Mouse (Mus musculus): ENCODE data around the gene Shank2. TPM values are rescaled to one million over a fixed set of nuclear protein-coding genes. Genes with fewer than 3 reads are reported as not detected.

Shank2 gene
- total and polyA plus RNA-seq, 3 experiments = not detected

GRCm38 (mm10) chr7:144469908-144470544 lies 468.3 kb downstream of the Shank2 start:
- peaks cover 0 to 4% of the 10 kb centered on the region in 2 experiments; a peak in 1 of 4 replicates for H3K36me3 ChIP-seq (ENCODE audit: control insufficient read depth in 1 of 2, insufficient read depth in 2 of 2, low read length in 2 of 2)
- no peaks in the 10 kb centered on the region for H3K9me3 ChIP-seq (replicated peaks; ENCODE audit: insufficient read depth, low read length)
- H3K9ac ChIP-seq (ENCODE audit: control insufficient read depth, low read depth, low read length, poor library complexity, severe bottlenecking) = peak overlapping the region; percentile 68
- H3K4me3 ChIP-seq (ENCODE audit: control insufficient read depth in 1 of 2, insufficient read depth in 1 of 2, low read depth in 2 of 2, low read length in 2 of 2) = peak overlapping the region; percentile 69 to 86
- DNase-seq (ENCODE audit: low read depth, low spot score) = peak; percentile 19
- peaks cover 22% of the 10 kb centered on the region for H3K79me2 ChIP-seq (ENCODE audit: control insufficient read depth, insufficient read depth, low read length, poor library complexity)
- H3K27me3 ChIP-seq (ENCODE audit: control insufficient read depth in 1 of 2, insufficient read depth in 2 of 2, low read length in 2 of 2) = no peaks in the 10 kb centered on the region
- TF ChIP-seq NRF1 (IDR thresholded peaks at IDR 0.05; ENCODE audit: insufficient read depth, low read depth, low read length, poor library complexity, severe bottlenecking) (no peak), TCF12 (IDR thresholded peaks at IDR 0.05; ENCODE audit: low read depth, low read length) (no peak), ETS1 (IDR thresholded peaks at IDR 0.05; ENCODE audit: low read depth, low read length) (no peak), MYC (IDR thresholded peaks at IDR 0.05; ENCODE audit: low read depth, low read length) (no peak)
- peak overlapping the region; percentile 47 for H3K27ac ChIP-seq (ENCODE audit: control insufficient read depth, low read depth, low read length)
- no peaks in the 10 kb centered on the region; a peak in 2 of 4 replicates for H3K4me1 ChIP-seq (ENCODE audit: control insufficient read depth in 1 of 2, insufficient read depth in 2 of 2, low read length in 2 of 2)

GRCm38 (mm10) chr7:144470545-144471059 lies 468.9 kb downstream of the Shank2 start, which contains the start of gene Cttn:
TSS of gene Cttn (minus strand) at chr7:144471009.
- Histone ChIP-seq H3K9ac (ENCODE audit: control insufficient read depth, low read depth, low read length, poor library complexity, severe bottlenecking) (peak within 1 kb of the TSS; percentile 68), H3K4me3 (ENCODE audit: control insufficient read depth in 1 of 2, insufficient read depth in 1 of 2, low read depth in 2 of 2, low read length in 2 of 2) (peak within 1 kb of the TSS; percentile 69 to 86), H3K27me3 (ENCODE audit: control insufficient read depth in 1 of 2, insufficient read depth in 2 of 2, low read length in 2 of 2) (no peaks in the 10 kb centered on the region), H3K36me3 (ENCODE audit: control insufficient read depth in 1 of 2, insufficient read depth in 2 of 2, low read length in 2 of 2) (peaks cover 0 to 4% of the 10 kb centered on the region in 2 experiments; a peak in 1 of 4 replicates), H3K27ac (ENCODE audit: control insufficient read depth, low read depth, low read length) (peak within 1 kb of the TSS; percentile 47), H3K79me2 (ENCODE audit: control insufficient read depth, insufficient read depth, low read length, poor library complexity) (peaks cover 22% of the 10 kb centered on the region), H3K4me1 (ENCODE audit: control insufficient read depth in 1 of 2, insufficient read depth in 2 of 2, low read length in 2 of 2) (no peaks in the 10 kb centered on the region; a peak in 2 of 4 replicates), H3K9me3 (replicated peaks; ENCODE audit: insufficient read depth, low read length) (no peaks in the 10 kb centered on the region)
- DNase-seq (ENCODE audit: low read depth, low spot score) = peak; percentile 87
- peak; percentile 57; the same call in 1 of the 2 replicates for TF ChIP-seq ZMIZ1 (IDR thresholded peaks at IDR 0.05; ENCODE audit: low read depth, low read length)
- no peak for TF ChIP-seq MAFK (IDR thresholded peaks at IDR 0.05; ENCODE audit: borderline replicate concordance, low read depth, low read length)
- TF ChIP-seq CTCF (IDR thresholded peaks at IDR 0.05 in 2 of 3, conservative IDR thresholded peaks at IDR 0.05 in 1 of 3; ENCODE audit: control insufficient read depth in 1 of 3, insufficient read depth in 1 of 3, low read depth in 2 of 3, low read length in 3 of 3, poor library complexity in 1 of 3, severe bottlenecking in 1 of 3) = no peak
- TF ChIP-seq RCOR1 (IDR thresholded peaks at IDR 0.05; ENCODE audit: low read depth, low read length) = no peak
- peak; percentile 36; the same call in 1 of the 2 replicates for TF ChIP-seq TBP (IDR thresholded peaks at IDR 0.05; ENCODE audit: low read depth, low read length)
- no peak for TF ChIP-seq E2F4 (IDR thresholded peaks at IDR 0.05; ENCODE audit: borderline replicate concordance, low read depth, low read length)
- peak; percentile 46 for TF ChIP-seq MXI1 (IDR thresholded peaks at IDR 0.05; ENCODE audit: low read depth, low read length)
- TF ChIP-seq NELFE (IDR thresholded peaks at IDR 0.05; ENCODE audit: low read depth, low read length) = peak; percentile 74
- TF ChIP-seq ELF1 (IDR thresholded peaks at IDR 0.05; ENCODE audit: low read depth, low read length) = peak; percentile 91
- no peak for TF ChIP-seq CHD1 (IDR thresholded peaks at IDR 0.05; ENCODE audit: low read depth, low read length)
- TF ChIP-seq ZNF384 (IDR thresholded peaks at IDR 0.05; ENCODE audit: low read depth, low read length) = no peak
- peak; percentile 73; the same call in 1 of the 2 replicates for TF ChIP-seq MAZ (IDR thresholded peaks at IDR 0.05; ENCODE audit: low read depth, low read length)
- no peak for TF ChIP-seq BHLHE40 (IDR thresholded peaks at IDR 0.05; ENCODE audit: borderline replicate concordance, low read depth, low read length)
- TF ChIP-seq USF1 (IDR thresholded peaks at IDR 0.05; ENCODE audit: low read depth, low read length) = no peak
- TF ChIP-seq RAD21 (IDR thresholded peaks at IDR 0.05; ENCODE audit: low read depth, low read length) = no peak
- no peak for TF ChIP-seq SMC3 (IDR thresholded peaks at IDR 0.05; ENCODE audit: low read depth, low read length)
- TF ChIP-seq MYB (IDR thresholded peaks at IDR 0.05; ENCODE audit: low read depth, low read length) = no peak
- TF ChIP-seq TCF12 (IDR thresholded peaks at IDR 0.05; ENCODE audit: low read depth, low read length) = peak; percentile 50; the same call in 1 of the 2 replicates
- no peak for TF ChIP-seq NRF1 (IDR thresholded peaks at IDR 0.05; ENCODE audit: insufficient read depth, low read depth, low read length, poor library complexity, severe bottlenecking)
- no peak for TF ChIP-seq POLR2AphosphoS5 (IDR thresholded peaks at IDR 0.05; ENCODE audit: borderline replicate concordance, low read depth, low read length)
- peak; percentile 65; the same call in 1 of the 2 replicates for TF ChIP-seq POLR2AphosphoS2 (IDR thresholded peaks at IDR 0.05; ENCODE audit: low read length)
- no peak for TF ChIP-seq JUND (IDR thresholded peaks at IDR 0.05; ENCODE audit: low read depth, low read length)
- TF ChIP-seq KAT2A (conservative IDR thresholded peaks at IDR 0.05; ENCODE audit: low read depth, low read length) = no peak
- no peak for TF ChIP-seq ZC3H11A (IDR thresholded peaks at IDR 0.05; ENCODE audit: low read depth, low read length)
- no peak for TF ChIP-seq MYC (IDR thresholded peaks at IDR 0.05; ENCODE audit: low read depth, low read length)
- TF ChIP-seq GATA1 (IDR thresholded peaks at IDR 0.05; ENCODE audit: low read depth, low read length) = no peak
- no peak for TF ChIP-seq TAL1 (IDR thresholded peaks at IDR 0.05; ENCODE audit: low read length)
- TF ChIP-seq GABPA (IDR thresholded peaks at IDR 0.05; ENCODE audit: low read depth, low read length) = no peak
- TF ChIP-seq HCFC1 (IDR thresholded peaks at IDR 0.05; ENCODE audit: low read depth, low read length) = peak; percentile 74
